Mouse (Mus musculus) bone marrow macrophage, adult 2 months (primary cell): ENCODE measurements at regions not wholly inside any gene's neighbourhood (a gene's known extent, or its start where the extent isn't known, plus 50 kb on each side); places are given as distances from the start of the nearest gene placed in this dataset.

Source experiments
- CTCF ChIP-seq: IDR thresholded peaks from 2 replicates; pipeline ENCODE4 v1.5.1; 2012; ENCODE audit warnings: low read depth, mild to moderate bottlenecking, low read length, moderate library complexity
- POLR2A ChIP-seq: IDR thresholded peaks from 2 replicates; pipeline ENCODE4 v1.6.1; 2012; ENCODE audit warnings: mild to moderate bottlenecking, low read depth, low read length, borderline replicate concordance

DNA sequence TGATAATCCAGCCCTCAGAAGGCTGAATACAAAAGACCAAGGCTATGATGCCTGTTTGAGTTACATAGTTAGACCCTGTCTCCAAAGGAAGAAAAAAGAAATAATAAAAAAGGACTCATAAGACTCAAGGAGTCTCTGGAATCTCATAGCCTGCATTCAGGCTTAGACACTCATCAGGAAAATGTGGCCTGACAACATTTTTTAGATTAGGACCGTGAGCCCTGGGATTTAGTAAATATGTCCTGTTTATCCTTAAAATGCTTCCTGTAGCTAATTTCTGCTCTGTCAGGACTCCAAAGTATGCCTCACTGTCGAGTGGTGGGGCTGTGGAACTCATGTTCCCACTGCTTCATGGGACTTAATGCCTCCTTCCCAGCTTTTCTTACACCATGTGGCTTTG, 154.8 kb upstream of the Ccdc54 start:
- TF ChIP-seq CTCF (no peak), POLR2A (no peak)
